Mouse (Mus musculus): ENCODE results near the gene Agpat3. TPM values are rescaled to one million over a fixed set of nuclear protein-coding genes. Genes with fewer than 3 reads are reported as not detected.

Gene Agpat3
- total RNA-seq (2021) = 100 to 1,000 TPM; 247 to 258 TPM
- long read RNA-seq, full-length matches to known transcripts = 40 of 225 reads
- long read RNA-seq, partial matches to known transcripts = 24 of 225 reads
- long read RNA-seq, other reads (novel, unspliced or antisense) = 161 of 225 reads

DNA sequence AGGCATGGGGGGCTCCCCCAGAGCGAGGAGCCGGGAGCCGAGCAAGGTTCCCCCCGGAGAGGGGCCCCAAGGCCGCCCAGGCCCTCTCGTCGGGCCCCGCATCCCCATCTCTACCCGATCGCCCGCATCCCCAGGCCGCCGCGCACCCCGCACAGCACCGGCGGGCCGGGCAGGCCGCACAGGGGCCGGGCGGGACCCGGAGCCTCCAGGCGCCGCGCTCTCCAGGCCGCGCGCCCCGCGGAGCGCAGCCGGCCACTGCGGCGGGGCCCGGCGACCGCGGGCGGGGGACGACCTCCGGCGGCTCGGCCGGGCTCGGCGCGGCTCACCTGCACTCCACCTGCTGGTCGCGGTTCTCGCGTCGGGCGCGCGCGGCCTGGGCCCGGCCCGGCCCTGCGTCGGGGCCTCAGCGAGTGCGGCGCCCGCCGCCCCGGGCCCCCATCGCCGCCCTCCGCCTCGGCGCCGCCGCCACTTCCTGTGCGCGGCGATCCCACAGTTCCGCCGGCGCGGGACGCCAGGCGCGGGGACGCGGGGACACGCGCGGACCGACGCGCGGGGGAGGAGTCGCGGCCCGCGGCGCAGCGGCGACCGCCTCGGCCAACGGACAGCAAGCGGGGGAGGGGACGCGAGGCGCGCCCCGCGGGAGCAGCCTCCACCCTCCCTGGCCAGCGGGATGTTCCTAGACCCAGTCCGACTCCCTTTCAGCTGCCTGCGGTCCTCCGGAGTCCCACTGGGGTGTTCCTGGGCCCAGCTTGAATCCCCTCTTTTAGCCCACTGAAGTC lies at the start of gene Agpat3:
Gene Agpat3 (minus strand): TSS at position 603 of the 779 bp plus-strand sequence.
- peak; percentile 69 to 77 for DNase-seq (ENCODE audit: low spot score in 2 of 2)

GRCm38 (mm10) chr10:78401127-78401526 lies 48.8 kb upstream of the Agpat3 start:
- DNase-seq (ENCODE audit: low spot score in 2 of 2) = no peak

DNA sequence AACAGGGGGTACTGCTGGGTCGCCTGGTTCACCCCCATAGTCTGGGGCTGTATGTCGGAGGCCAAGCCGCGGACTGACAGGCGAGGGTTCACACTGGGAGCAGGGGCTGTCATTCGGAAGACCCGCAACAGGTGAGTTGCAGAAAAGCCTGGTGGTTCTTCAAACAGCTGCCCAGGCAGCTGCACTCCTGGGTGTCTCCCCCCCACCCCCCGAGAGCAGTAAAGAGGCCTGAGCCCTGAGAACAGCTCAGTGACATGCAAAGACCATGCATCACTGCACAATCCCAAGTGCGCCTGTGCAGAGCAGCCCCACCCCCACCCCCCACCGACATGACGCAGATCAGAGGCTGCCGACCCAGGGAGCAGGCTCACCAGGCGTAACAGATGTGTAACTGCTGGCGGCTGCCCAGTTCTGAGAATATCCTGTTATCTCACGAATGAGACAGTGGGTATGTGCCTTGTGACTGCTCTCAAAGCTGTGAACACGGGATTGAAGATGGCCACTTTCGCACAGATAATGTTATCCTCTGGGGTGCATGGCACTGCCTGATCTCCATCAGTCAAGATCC lies 46.9 kb upstream of the Agpat3 start:
- peak; percentile 48 to 49 for DNase-seq (ENCODE audit: low spot score in 2 of 2)

GRCm38 (mm10) chr10:78396625-78396885 lies 44.3 kb upstream of the Agpat3 start:
- DNase-seq (ENCODE audit: low spot score in 2 of 2) = no peak

DNA sequence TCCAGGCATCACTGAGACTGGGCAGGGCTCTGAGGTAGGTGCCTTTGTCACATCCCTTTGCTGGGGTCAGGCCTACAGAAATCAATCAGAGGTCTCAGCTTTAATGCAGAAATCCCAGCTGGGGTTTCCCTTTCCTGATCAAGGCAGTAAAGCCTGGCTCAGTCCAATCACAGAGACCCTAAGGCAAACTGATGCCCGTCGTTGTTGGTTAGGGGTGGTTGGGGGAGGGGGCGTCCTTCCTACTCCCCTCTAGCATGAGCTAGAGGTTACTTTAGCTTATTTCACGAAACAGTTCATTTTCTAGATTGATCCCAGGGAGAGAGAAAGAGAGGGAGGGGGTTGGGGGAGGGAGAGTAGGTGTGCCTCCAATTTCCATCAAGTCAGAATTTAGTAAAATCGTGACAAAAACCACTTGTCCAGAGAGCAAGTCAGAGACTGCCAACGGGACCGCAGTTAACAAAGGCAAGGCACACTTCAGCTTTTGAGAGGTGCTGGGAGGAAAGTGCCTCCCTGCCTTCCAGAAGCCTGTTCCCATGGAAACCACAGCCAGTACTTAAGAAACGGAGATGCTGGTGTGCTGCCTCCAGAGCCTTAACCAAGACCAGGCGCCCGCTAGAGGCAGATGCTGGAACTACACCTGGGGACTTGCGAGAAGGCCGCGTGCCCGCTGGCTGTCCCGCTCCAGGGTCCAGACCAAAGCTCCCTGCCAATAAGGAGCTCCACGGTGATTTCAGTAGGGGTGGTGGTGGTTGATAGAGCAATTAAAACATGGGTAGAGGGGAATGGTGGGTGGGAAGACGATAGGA lies 43.7 kb upstream of the Agpat3 start:
- DNase-seq (ENCODE audit: low spot score in 2 of 2) = peak; percentile 98 to 99

GRCm38 (mm10) chr10:78395377-78395776 lies 43.1 kb upstream of the Agpat3 start:
- no peak for DNase-seq (ENCODE audit: low spot score in 2 of 2)

DNA sequence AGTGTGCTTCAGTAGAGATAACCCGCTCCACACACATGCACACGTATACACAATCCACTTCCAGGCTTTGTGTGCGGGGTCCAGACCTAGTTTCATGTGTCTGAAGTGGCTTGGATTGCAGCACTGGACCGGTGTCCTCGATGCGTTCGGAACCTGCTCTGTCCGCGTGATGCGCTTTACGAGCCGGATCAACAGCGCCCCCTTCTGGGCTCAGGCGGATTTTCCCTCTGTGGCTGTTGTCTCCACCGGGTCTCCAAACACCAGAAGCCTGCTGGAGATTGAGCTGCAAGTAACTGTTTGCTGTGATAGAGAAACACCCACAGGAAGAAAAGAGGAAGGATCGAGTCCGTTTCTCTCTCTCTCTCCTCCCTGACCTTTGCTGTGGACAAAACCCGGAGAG lies 39.8 kb upstream of the Agpat3 start:
- peak; percentile 87 to 89 for DNase-seq (ENCODE audit: low spot score in 2 of 2)

DNA sequence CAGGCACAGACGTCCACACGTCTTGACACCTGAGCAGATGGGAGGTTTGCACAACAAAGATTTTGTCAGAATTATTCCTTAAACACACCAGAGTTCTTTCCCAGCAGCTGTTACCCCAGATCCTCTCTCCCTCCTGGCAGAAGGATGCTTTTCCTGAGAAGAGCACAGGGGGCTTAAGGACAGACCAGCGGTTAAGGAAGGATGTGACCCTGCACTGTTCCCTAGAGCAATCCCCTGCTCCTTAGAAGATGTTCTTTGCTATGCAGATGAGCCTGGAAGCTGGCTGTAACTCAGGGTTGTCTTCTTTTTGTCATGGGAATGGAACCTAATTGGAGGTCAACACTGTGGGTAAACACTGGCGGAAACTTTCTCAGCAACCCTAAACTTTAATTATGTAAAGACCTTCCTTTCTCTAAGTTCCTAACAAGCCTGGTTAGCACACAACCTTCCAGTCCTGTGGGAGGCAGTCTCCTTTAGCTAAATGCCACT lies 38.7 kb upstream of the Agpat3 start:
- DNase-seq (ENCODE audit: low spot score in 2 of 2) = no peak

DNA sequence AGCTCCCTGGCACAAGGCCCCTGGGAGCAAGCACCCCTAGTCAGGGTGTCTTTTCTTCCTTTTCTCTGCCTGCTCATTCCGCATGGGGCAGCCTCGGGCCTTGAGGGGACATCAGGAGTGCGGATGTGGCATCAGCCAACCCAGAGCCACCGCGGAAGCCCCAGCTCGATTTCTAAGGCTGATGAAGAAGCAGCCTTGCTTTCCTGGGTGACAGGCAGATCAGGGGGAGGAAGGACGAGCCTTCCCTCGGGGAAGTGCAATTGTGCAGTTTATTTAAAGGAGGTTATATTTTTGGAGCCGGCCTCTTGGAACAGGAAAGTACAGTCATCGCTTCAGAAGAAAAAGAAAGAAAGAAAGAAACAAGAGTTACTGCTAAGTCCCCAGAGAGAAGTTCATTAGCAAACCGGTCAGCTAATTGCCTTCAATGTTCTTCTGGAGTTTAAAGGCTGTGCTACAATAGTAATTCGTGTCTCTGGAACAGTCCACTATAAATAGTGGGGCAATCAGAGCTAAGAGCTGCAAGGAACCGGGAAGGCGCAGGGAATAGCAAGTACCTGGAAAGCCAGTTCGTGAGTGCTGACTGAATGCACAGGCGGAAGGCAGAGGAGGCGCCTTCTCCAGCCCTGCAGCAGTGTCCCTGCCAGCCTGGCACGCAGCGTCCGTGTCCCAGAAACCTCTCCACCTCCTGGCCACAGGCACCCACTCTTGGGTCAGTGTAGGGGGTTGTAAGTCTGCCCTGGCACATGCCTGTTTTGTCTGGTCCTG lies 36.1 kb upstream of the Agpat3 start:
- DNase-seq (ENCODE audit: low spot score in 2 of 2) = peak; percentile 44 to 57

DNA sequence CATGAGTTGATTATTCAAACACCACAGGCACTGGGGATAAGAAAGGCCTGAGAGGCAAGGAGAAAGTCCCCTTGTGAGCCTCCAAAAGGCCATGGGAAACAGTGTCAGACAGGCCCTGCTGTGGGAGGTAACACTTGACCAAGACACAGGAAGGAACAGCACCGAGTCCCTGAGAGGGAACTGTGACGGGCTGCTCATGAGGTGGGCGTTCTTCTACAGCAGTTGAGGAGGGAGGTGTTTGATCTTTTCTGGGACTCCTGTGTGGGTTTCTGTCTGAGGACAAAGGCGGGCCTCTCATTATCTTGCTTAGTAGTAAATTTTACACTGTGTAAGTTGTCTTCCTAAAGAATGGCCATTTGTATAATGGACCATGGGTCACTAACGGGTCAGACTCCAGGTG lies 33.2 kb upstream of the Agpat3 start:
- DNase-seq (ENCODE audit: low spot score in 2 of 2) = no peak

DNA sequence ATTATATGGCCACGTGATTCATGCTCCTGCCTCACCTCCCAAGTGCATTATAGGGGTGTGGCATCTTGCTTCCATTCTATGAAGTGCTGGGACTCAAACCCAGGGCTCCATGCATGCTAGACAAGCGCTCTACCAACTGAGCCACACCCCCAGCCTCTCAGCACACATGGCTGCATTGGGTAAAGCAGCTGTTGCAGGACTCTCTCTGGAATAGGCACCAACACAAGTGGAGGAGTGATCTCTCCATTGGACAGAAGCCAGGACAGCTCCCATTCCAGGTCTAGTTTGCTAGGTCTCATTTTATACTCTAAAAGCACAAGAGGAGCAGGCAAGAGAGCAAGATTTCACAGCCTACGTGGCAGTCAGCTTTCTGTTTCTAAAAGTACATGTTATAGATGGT lies 31.3 kb upstream of the Agpat3 start:
- no peak for DNase-seq (ENCODE audit: low spot score in 2 of 2)

GRCm38 (mm10) chr10:78378516-78378915 lies 26.2 kb upstream of the Agpat3 start:
- no peak for DNase-seq (ENCODE audit: low spot score in 2 of 2)

- DNase-seq (ENCODE audit: low spot score in 2 of 2) = no peak
Measured at GRCm38 (mm10) chr10:78372681-78373668, 20.7 kb upstream of the Agpat3 start.

DNA sequence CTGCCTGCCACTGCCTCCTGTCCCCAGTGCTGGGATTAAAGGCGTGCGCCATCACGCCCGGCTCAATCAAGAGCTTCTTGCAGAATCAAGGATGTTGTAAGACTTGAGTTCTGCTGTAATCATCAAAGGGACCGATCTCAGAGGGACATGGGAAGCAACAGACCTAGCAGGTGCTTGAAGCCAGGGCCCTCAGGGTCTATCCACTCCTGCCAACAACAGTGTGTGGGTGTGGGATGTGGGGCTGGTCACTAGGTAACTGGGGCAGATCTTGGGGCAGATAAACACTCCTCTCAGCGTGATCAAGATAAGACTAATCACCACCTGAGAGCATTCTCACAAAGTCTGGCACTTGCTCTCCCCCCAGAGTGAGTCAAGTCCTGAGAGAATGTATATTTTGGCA lies 19.5 kb upstream of the Agpat3 start:
- DNase-seq (ENCODE audit: low spot score in 2 of 2) = no peak

DNA sequence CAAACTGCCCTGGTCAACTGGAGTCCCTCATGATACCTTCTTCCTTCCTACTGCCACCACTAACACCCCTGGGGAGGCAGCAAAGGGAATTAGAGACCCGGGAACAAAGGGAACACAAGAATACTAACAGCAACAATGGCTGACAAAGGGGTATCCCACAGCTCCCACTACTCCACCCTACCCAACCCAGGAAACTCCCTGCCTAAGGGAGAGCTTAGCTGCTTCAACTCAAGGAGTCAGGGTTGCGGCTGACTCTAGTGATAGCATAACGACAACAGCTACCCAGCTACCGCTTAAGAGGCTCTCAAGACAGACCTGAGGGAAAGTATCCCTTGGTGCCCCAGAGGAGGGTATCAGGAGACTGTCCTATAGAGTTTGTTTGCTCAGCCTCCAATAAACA lies 15.3 kb upstream of the Agpat3 start:
- DNase-seq (ENCODE audit: low spot score in 2 of 2) = no peak

DNA sequence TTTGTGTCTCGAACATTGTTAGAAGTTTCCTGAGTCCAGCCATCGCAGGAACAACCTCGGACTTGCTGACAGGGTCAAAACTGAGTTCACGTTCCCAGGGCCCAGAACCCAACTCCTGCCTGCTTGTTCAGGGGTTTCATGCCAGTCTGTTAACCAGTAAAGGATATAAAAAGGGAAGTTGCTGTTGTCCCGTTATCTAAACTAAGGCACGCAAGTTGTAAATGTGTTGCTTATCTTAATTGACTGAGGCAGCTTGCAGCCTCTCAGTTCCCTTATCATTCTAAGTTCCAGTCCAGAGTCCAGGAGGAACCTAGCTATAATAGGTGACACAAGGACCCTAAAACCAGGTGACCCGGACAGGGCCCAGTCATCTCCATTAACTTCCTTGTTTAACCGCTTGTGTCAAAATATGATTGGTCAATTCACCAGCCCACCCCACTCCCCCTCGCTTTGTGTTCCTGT lies 14.6 kb upstream of the Agpat3 start:
- no peak for DNase-seq (ENCODE audit: low spot score in 2 of 2)

DNA sequence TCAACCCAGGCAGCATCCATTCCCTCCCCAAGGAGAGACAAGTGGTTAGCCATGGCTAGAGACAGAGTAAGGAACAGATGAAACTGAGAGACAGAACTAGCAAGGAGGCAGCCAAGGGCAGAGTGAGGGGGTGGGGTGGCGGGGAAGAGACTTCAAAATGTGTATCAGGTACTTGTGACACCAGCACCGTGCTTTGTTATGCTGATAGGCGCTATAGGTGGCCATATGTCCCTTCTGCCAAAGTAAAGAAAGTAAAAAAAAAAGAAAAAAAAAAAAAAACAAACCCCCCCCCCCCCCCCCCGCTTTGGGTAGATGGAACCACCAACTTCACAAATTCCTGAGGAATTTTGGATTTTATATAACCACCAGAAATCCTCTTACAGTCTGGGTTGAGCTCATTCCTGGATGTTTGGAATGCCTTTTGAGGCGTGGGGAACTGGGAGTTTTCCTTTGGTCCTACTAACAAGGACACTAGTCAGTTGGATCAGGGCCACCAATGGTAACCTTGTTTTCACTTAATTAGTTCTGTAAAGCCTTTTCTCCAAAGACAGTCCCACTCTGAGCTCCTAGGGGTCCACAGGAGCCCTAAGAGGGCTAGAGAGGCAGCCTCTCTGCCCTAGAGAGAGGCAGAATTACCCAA lies 14.0 kb upstream of the Agpat3 start:
- DNase-seq (ENCODE audit: low spot score in 2 of 2) = no peak

DNA sequence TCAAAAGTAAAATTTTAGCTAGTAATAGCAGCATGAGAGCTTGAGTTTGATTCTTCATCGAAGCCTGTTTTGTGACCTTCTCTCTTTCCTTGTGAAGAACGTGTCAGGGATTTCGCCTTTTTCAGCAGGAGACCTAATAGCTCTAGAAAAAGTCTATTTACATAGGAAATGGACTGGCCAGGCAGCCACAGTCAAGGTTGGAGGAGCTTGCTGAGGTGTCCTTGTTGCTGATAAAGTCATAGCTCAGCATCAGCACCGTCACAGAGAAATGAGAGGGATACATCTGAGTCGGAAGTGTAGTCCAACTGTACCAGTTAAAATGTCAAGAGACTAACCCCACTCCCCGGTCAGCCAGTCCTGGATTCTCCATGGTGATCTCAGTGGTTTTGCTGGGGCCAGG lies 13.3 kb upstream of the Agpat3 start:
- no peak for DNase-seq (ENCODE audit: low spot score in 2 of 2)

GRCm38 (mm10) chr10:78364106-78364505 lies 11.8 kb upstream of the Agpat3 start:
- DNase-seq (ENCODE audit: low spot score in 2 of 2) = no peak

All from layer of hippocampus, postnatal 10 days (tissue).